Mouse (Mus musculus): ENCODE measurements around the gene Atp8a1. TPM values are rescaled to one million over a fixed set of nuclear protein-coding genes. Genes with fewer than 3 reads are reported as not detected.

The Atp8a1 gene
- total and polyA plus RNA-seq, 2 experiments from 2014 or later: 30.9 to 83.8 TPM

GRCm38 (mm10) chr5:67799785-67800184, 47.4 kb downstream of the Atp8a1 start:
- Histone ChIP-seq H3K4me1 (ENCODE audit: insufficient read depth) (peaks cover 9% of the 10 kb centered on the region), H3K27ac (ENCODE audit: low read depth, low read length) (no peak overlapping the region), H3K27me3 (ENCODE audit: insufficient read depth, low read length) (no peaks in the 10 kb centered on the region), H3K9me3 (ENCODE audit: low read length) (no peaks in the 10 kb centered on the region), H3K36me3 (ENCODE audit: insufficient read depth) (no peaks in the 10 kb centered on the region), H3K4me2 (ENCODE audit: low read depth) (no peak overlapping the region), H3K4me3 (ENCODE audit: low read depth, low read length) (no peak overlapping the region), H3K9ac (no peak overlapping the region)
- ATAC-seq (no peak), DNase-seq (no peak)
- TF ChIP-seq CTCF (IDR thresholded peaks at IDR 0.05; ENCODE audit: low read depth): no peak
- WGBS: 84% methylated on average over 7 of the region's 7 CpGs

- Histone ChIP-seq H3K4me2 (ENCODE audit: low read depth) (no peak overlapping the region), H3K4me3 (ENCODE audit: low read depth, low read length) (no peak overlapping the region), H3K9me3 (ENCODE audit: low read length) (no peaks in the 10 kb centered on the region), H3K4me1 (ENCODE audit: insufficient read depth) (peaks cover 9% of the 10 kb centered on the region), H3K36me3 (ENCODE audit: insufficient read depth) (no peaks in the 10 kb centered on the region), H3K27me3 (ENCODE audit: insufficient read depth, low read length) (no peaks in the 10 kb centered on the region), H3K27ac (ENCODE audit: low read depth, low read length) (no peak overlapping the region), H3K9ac (no peak overlapping the region)
- DNase-seq (no peak), ATAC-seq (no peak)
- 54% methylated on average over 4 of the region's 4 CpGs for WGBS
- TF ChIP-seq CTCF (IDR thresholded peaks at IDR 0.05; ENCODE audit: low read depth): no peak
Measured at GRCm38 (mm10) chr5:67798348-67798747, 48.9 kb downstream of the Atp8a1 start.

- no peak overlapping the region for H3K4me2 ChIP-seq (ENCODE audit: low read depth)
- no peak overlapping the region for H3K4me3 ChIP-seq (ENCODE audit: low read depth, low read length)
- DNase-seq (peak; percentile 24), ATAC-seq (no peak)
- H3K9me3 ChIP-seq (ENCODE audit: low read length): no peaks in the 10 kb centered on the region
- no peak for TF ChIP-seq CTCF (IDR thresholded peaks at IDR 0.05; ENCODE audit: low read depth)
- H3K4me1 ChIP-seq (ENCODE audit: insufficient read depth): peaks cover 5% of the 10 kb centered on the region
- no peak overlapping the region for H3K9ac ChIP-seq
- 43% methylated on average over 14 of the region's 14 CpGs for WGBS
- H3K36me3 ChIP-seq (ENCODE audit: insufficient read depth): no peaks in the 10 kb centered on the region
- no peaks in the 10 kb centered on the region for H3K27me3 ChIP-seq (ENCODE audit: insufficient read depth, low read length)
- H3K27ac ChIP-seq (ENCODE audit: low read depth, low read length): no peak overlapping the region
Measured at GRCm38 (mm10) chr5:67797006-67797958, 50.0 kb downstream of the Atp8a1 start.

DNA sequence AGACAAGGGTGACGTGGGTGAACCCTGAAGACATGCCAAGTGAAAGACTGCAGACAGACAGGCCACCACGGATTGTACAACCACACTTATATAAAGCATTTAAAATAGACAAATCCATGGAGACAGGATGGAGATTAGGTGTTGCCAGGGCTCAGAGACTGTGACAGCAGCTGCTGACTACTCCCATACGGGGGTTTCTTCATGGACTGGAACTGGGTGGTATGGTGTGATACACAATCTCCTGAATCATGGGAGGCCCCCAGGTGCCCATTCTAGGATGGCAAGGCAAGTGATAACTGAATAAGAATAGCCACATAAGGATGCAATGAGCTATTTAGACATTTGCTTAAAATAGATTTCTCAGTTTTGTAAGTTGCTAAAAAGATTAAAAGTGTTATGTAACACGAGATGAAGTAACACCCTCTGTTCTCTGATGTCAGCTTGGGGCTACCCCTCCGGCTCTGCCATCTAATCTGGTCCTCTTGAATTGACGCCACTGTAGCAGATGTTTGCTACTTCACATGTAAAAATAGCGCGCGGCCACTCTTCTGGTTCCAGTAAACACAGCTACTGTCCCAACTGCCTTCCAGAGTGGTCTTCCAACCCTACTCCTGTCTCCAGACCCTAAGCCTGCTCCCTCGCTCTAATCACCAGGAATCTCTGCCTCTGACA, 53.0 kb downstream of the Atp8a1 start:
- Histone ChIP-seq H3K36me3 (ENCODE audit: insufficient read depth) (no peaks in the 10 kb centered on the region), H3K9ac (no peak overlapping the region), H3K4me2 (ENCODE audit: low read depth) (no peak overlapping the region), H3K4me3 (ENCODE audit: low read depth, low read length) (no peak overlapping the region), H3K9me3 (ENCODE audit: low read length) (no peaks in the 10 kb centered on the region), H3K27me3 (ENCODE audit: insufficient read depth, low read length) (no peaks in the 10 kb centered on the region), H3K4me1 (ENCODE audit: insufficient read depth) (no peaks in the 10 kb centered on the region; the same call in 1 of the 2 replicates), H3K27ac (ENCODE audit: low read depth, low read length) (no peak overlapping the region)
- ATAC-seq (peak; percentile 71), DNase-seq (peak; percentile 37)
- WGBS: 61% methylated on average over 10 of the region's 10 CpGs
- no peak for TF ChIP-seq CTCF (IDR thresholded peaks at IDR 0.05; ENCODE audit: low read depth)

DNA sequence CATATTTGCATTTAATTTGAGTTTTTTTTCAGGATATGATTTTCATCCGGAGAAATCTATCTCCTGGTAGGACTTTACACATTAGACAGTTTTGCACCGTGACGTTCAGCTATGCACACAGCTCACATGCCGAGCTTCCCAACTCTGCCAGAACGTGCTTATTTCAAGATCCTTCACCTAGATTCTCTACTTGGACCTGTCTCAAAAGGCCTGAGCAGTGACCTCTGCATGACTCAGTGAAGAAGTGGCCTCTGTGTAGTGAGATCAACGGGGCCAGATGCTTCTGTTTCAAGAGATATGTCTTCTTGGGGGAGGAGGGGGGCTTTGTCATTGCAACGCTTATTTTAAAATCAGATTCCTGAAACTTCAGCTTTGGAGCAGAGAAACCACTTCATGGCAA, 64.5 kb downstream of the Atp8a1 start:
- no peak overlapping the region for H3K27ac ChIP-seq (ENCODE audit: low read depth, low read length)
- H3K9me3 ChIP-seq (ENCODE audit: low read length): no peaks in the 10 kb centered on the region
- no peak for TF ChIP-seq CTCF (IDR thresholded peaks at IDR 0.05; ENCODE audit: low read depth)
- ATAC-seq (no peak), DNase-seq (no peak)
- 85% methylated on average over 7 of the region's 7 CpGs for WGBS
- no peaks in the 10 kb centered on the region for H3K4me1 ChIP-seq (ENCODE audit: insufficient read depth)
- no peak overlapping the region for H3K4me2 ChIP-seq (ENCODE audit: low read depth)
- H3K36me3 ChIP-seq (ENCODE audit: insufficient read depth): no peaks in the 10 kb centered on the region
- no peaks in the 10 kb centered on the region for H3K27me3 ChIP-seq (ENCODE audit: insufficient read depth, low read length)
- H3K4me3 ChIP-seq (ENCODE audit: low read depth, low read length): no peak overlapping the region
- H3K9ac ChIP-seq: no peak overlapping the region

- 55% methylated on average over 8 of the region's 8 CpGs for WGBS
- Histone ChIP-seq H3K36me3 (ENCODE audit: insufficient read depth) (0 out of 2 replicates have a peak, but pooled peaks cover 8% of the 10 kb centered on the region), H3K4me2 (ENCODE audit: low read depth) (no peak overlapping the region), H3K27ac (ENCODE audit: low read depth, low read length) (no peak overlapping the region), H3K4me1 (ENCODE audit: insufficient read depth) (no peaks in the 10 kb centered on the region), H3K9me3 (ENCODE audit: low read length) (no peaks in the 10 kb centered on the region), H3K9ac (no peak overlapping the region), H3K27me3 (ENCODE audit: insufficient read depth, low read length) (no peaks in the 10 kb centered on the region), H3K4me3 (ENCODE audit: low read depth, low read length) (no peak overlapping the region)
- peak; percentile 85 for TF ChIP-seq CTCF (IDR thresholded peaks at IDR 0.05; ENCODE audit: low read depth)
- ATAC-seq: peak; percentile 96
- peak; percentile 86 for DNase-seq
Measured at GRCm38 (mm10) chr5:67778026-67778425, 69.2 kb downstream of the Atp8a1 start.

DNA sequence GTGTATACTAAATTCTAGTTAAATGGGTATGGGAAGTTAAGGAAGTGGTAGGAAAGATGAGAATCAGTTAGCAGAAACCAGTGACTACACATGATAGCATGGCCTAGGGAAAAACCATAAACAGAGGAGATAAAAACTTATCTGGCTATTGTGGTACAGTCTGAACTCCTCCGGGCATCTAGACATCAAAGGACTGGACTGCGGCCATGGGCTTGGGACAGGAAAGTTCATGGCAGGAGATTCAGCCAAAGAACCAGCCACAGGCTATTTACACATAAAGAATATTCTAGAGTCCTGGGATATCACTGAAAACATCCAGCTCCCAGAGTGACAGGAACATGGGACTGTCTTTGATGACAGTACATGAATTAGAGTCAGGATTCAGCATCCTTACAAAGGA, 73.0 kb downstream of the Atp8a1 start:
- no peak overlapping the region for H3K4me3 ChIP-seq (ENCODE audit: low read depth, low read length)
- no peak overlapping the region for H3K4me2 ChIP-seq (ENCODE audit: low read depth)
- ATAC-seq (no peak), DNase-seq (no peak)
- no peak overlapping the region for H3K27ac ChIP-seq (ENCODE audit: low read depth, low read length)
- TF ChIP-seq CTCF (IDR thresholded peaks at IDR 0.05; ENCODE audit: low read depth): no peak
- no peaks in the 10 kb centered on the region for H3K9me3 ChIP-seq (ENCODE audit: low read length)
- no peaks in the 10 kb centered on the region for H3K27me3 ChIP-seq (ENCODE audit: insufficient read depth, low read length)
- no peaks in the 10 kb centered on the region for H3K4me1 ChIP-seq (ENCODE audit: insufficient read depth)
- WGBS: 98% methylated on average over 2 of the region's 2 CpGs
- 0 out of 2 replicates have a peak, but pooled peaks cover 8% of the 10 kb centered on the region for H3K36me3 ChIP-seq (ENCODE audit: insufficient read depth)
- H3K9ac ChIP-seq: no peak overlapping the region

Measured in forebrain, postnatal 0 days (tissue).